Mouse (Mus musculus) ES-E14 (cell line): ENCODE results near the gene Tmprss3. TPM values are rescaled to one million over a fixed set of nuclear protein-coding genes. Genes with fewer than 3 reads are reported as not detected.

Experiments
- DNase-seq: peaks from one replicate; pipeline ENCODE4 v3.0.0-alpha.2; 2013; ENCODE audit warnings: low read depth, low spot score
- H3K27ac ChIP-seq: 2 replicates; pipeline ENCODE4 v1.5.1; 2012; ENCODE audit warnings: low read depth, mild to moderate bottlenecking, low read length, moderate library complexity, mixed read lengths; ENCODE audit not compliant: poor library complexity, insufficient read depth, severe bottlenecking
- H3K36me3 ChIP-seq: 2 replicates; pipeline ENCODE4 v1.6.1; 2012; ENCODE audit warnings: mild to moderate bottlenecking, low read length, moderate library complexity, mixed read lengths; ENCODE audit not compliant: control insufficient read depth, poor library complexity, insufficient read depth, severe bottlenecking
- H3K4me1 ChIP-seq, 2 experiments: fragments of 150-350 bp in 1 of 2; sonication (generic) in 1 of 2; 2 replicates each; pipeline ENCODE4 v1.6.1; 2012; ENCODE audit warnings: low read length in 2 of 2, mild to moderate bottlenecking in 1 of 2, mixed read lengths in 1 of 2; ENCODE audit not compliant: control insufficient read depth in 2 of 2, insufficient read depth in 2 of 2, poor library complexity in 1 of 2
- H3K4me3 ChIP-seq, 2 experiments: fragments of 150-350 bp in 1 of 2; sonication (generic) in 1 of 2; 2 replicates each; pipeline ENCODE4 v1.5.1; 2012; ENCODE audit warnings: low read length in 2 of 2, low read depth in 1 of 2, mild to moderate bottlenecking in 1 of 2, mixed read lengths in 1 of 2; ENCODE audit not compliant: insufficient read depth in 1 of 2, poor library complexity in 1 of 2, severe bottlenecking in 1 of 2
- H3K9ac ChIP-seq: 2 replicates; pipeline ENCODE4 v1.6.1; 2012; ENCODE audit warnings: low read depth, mild to moderate bottlenecking, low read length, mixed read lengths; ENCODE audit not compliant: poor library complexity, insufficient read depth, severe bottlenecking
- H3K9me3 ChIP-seq: fragments of 150-350 bp; sonication (generic); 2 replicates; pipeline ENCODE4 v1.6.1; 2012; ENCODE audit warnings: low read depth, mild to moderate bottlenecking, low read length; ENCODE audit not compliant: control insufficient read depth, insufficient read depth
- CHD2 ChIP-seq: IDR thresholded peaks from 2 replicates; pipeline ENCODE4 v1.6.1; 2014; ENCODE audit warnings: mild to moderate bottlenecking, low read depth, low read length, inconsistent platforms
- HCFC1 ChIP-seq: IDR thresholded peaks from 2 replicates; pipeline ENCODE4 v1.6.1; 2012; ENCODE audit warnings: low read length, inconsistent platforms, borderline replicate concordance; ENCODE audit not compliant: insufficient read depth
- MAFK ChIP-seq: IDR thresholded peaks from 2 replicates; pipeline ENCODE4 v1.6.1; 2014; ENCODE audit warnings: mild to moderate bottlenecking, low read depth, low read length, inconsistent platforms; ENCODE audit not compliant: insufficient read depth
- ZC3H11A ChIP-seq: IDR thresholded peaks from 2 replicates; pipeline ENCODE4 v1.6.1; 2012; ENCODE audit warnings: low read depth, mild to moderate bottlenecking, inconsistent platforms, low read length, borderline replicate concordance
- ZNF384 ChIP-seq: IDR thresholded peaks from 2 replicates; pipeline ENCODE4 v1.6.1; 2012; ENCODE audit warnings: low read depth, low read length, inconsistent platforms
- in situ Hi-C, 2 experiments: fragments of 600-800 bp; cut with MboI; formaldehyde crosslinking; loops; one replicate each; pipeline ENCODE4 v1.15.1; 2025; ENCODE audit warnings: low sequenced_read_pairs in 2 of 2, inconsistent platforms in 1 of 2; ENCODE audit not compliant: unreplicated experiment in 2 of 2
- total RNA-seq: library from RNA; depleted of rRNA; stranded (reverse); fragments of 300-350 nt; gene quantifications from 2 replicates; pipeline ENCODE4 v1.2.3, GENCODE M21; 2012; rRNA removed

The Tmprss3 gene
- total RNA-seq, 1 experiment: 0.36 TPM

- no peak for DNase-seq
- H3K9me3 ChIP-seq: no peaks in the 10 kb centered on the region
- no peak overlapping the region for H3K27ac ChIP-seq
- no peak for TF ChIP-seq ZC3H11A
- no peaks in the 10 kb centered on the region for H3K36me3 ChIP-seq
- H3K4me1 ChIP-seq: peaks cover 0 to 3% of the 10 kb centered on the region in 2 experiments; a peak in 1 of 4 replicates
- no peak overlapping the region for H3K9ac ChIP-seq
- peak overlapping the region in 1 of 2 experiments; percentile 37; a peak in 1 of 4 replicates for H3K4me3 ChIP-seq
- in situ Hi-C loops: no loop called here
Measured at GRCm38 (mm10) chr17:31133776-31134175, 65.0 kb downstream of the Tmprss3 start.

GRCm38 (mm10) chr17:31131269-31131821 lies 67.4 kb downstream of the Tmprss3 start:
- in situ Hi-C loops: no loop called here
- no peak for TF ChIP-seq ZNF384
- no peaks in the 10 kb centered on the region for H3K9me3 ChIP-seq
- peaks cover 0 to 3% of the 10 kb centered on the region in 2 experiments; a peak in 1 of 4 replicates for H3K4me1 ChIP-seq
- H3K27ac ChIP-seq: no peak overlapping the region
- no peaks in the 10 kb centered on the region for H3K36me3 ChIP-seq
- no peak overlapping the region for H3K9ac ChIP-seq
- DNase-seq: no peak
- no peak overlapping the region for H3K4me3 ChIP-seq

- no peak for TF ChIP-seq MAFK
- no peak for TF ChIP-seq HCFC1
- TF ChIP-seq ZC3H11A: no peak
- TF ChIP-seq ZNF384: no peak
- no peak for TF ChIP-seq CHD2
- H3K9me3 ChIP-seq: no peaks in the 10 kb centered on the region
- no peak for DNase-seq
- in situ Hi-C loops: no loop called here
- H3K4me1 ChIP-seq: peaks cover 0 to 11% of the 10 kb centered on the region in 2 experiments; a peak in 2 of 4 replicates
- H3K4me3 ChIP-seq: no peak within 1 kb of the TSS
- no peak within 1 kb of the TSS for H3K9ac ChIP-seq
- H3K27ac ChIP-seq: no peak within 1 kb of the TSS
- no peaks in the 10 kb centered on the region for H3K36me3 ChIP-seq
Measured at GRCm38 (mm10) chr17:31129452-31129851, 69.3 kb downstream of the Tmprss3 start, which contains the start of gene Tff3. TSS of gene Tff3 (minus strand) at chr17:31129646.

Other genes with a start within 250 kb of the Tmprss3 start
- gene Umodl1, start 244.3 kb downstream of the Tmprss3 start, total RNA-seq: not detected in 2 replicates
- gene Abcg1, start 141.3 kb downstream of the Tmprss3 start, total RNA-seq: 9.3 and 33.4 TPM in 2 replicates
- not detected in 2 replicates for gene Tff3, start 69.3 kb downstream of the Tmprss3 start, total RNA-seq
- gene Tff2, start 54.7 kb downstream of the Tmprss3 start, total RNA-seq: not detected in 2 replicates
- gene Tff1, start 33.7 kb downstream of the Tmprss3 start, total RNA-seq: not detected in 2 replicates
- 6.7 and 11.2 TPM in 2 replicates for gene Ubash3a, start 8.9 kb upstream of the Tmprss3 start, total RNA-seq
- 1.4 and 1.9 TPM in 2 replicates for gene Rsph1, start 78.4 kb upstream of the Tmprss3 start, total RNA-seq
- 37.5 and 64.8 TPM in 2 replicates for gene Slc37a1, start 87.8 kb upstream of the Tmprss3 start, total RNA-seq
- 3.9 and 6.9 TPM in 2 replicates for gene Pde9a, start 187.2 kb upstream of the Tmprss3 start, total RNA-seq